Mouse (Mus musculus): ENCODE results near the gene Rbfox3. TPM values are rescaled to one million over a fixed set of nuclear protein-coding genes. Genes with fewer than 3 reads are reported as not detected.

Rbfox3 gene
- total RNA-seq, 2 experiments from 2014 or later = 6.6 to 8.2 TPM

DNA sequence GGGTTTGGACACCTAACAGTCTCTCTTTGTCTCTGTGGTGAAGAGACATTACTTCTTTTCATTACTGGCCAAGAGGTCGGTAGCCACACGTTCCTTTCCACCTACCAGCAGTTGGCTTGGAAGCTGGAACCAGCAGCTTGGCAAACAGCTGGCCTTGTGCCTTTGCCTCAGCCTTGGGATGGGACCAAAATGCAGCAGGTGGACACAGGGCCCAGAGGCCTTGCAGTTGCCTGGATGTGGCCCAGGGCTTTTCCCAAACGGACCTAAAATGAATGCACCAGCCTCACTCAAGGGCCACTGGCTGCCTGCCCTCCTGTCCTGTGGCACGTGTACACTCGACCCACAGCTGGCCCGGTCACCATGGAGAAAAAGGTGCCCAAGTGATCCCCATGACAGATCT lies 460.2 kb downstream of the Rbfox3 start:
- DNase-seq (ENCODE audit: low spot score in 2 of 2) = no peak

- DNase-seq (ENCODE audit: low spot score in 2 of 2) = no peak
Measured at GRCm38 (mm10) chr11:118448385-118448784, 463.0 kb downstream of the Rbfox3 start.

DNA sequence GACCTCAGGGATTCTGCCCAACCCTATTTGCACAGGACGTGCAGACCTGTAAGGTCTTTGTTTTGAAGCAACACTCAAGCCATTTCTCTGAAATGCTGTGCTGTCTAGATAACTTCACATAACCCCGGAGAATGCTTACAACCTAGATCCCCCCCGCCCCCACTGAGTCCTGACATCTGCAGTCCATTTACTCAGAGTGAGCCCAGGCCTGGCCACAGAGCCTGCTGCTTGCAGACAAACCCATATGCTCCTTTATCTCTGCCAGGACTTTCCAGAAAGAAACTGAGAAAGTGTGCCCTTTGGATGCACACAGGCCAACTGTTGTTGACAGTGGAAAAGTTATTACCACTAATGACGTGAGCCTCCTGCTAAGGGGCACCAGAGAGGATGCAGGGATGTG lies 464.1 kb downstream of the Rbfox3 start:
- no peak for DNase-seq (ENCODE audit: low spot score in 2 of 2)

- DNase-seq (ENCODE audit: low spot score in 2 of 2) = no peak
Measured at GRCm38 (mm10) chr11:118445843-118446242, 465.6 kb downstream of the Rbfox3 start.

- DNase-seq (ENCODE audit: low spot score in 2 of 2) = peak; percentile 62 to 76
Measured at GRCm38 (mm10) chr11:118443201-118443970, 468.0 kb downstream of the Rbfox3 start.

GRCm38 (mm10) chr11:118442691-118443090 lies 468.7 kb downstream of the Rbfox3 start:
- no peak for DNase-seq (ENCODE audit: low spot score in 2 of 2)

Small RNA genes lying within 50 kb of the gene (microRNA-seq; reads per million reads assigned to microRNA genes)
- gene Gm25040 = not detected

Other genes with a start within 250 kb of the Rbfox3 start
- gene Enpp7, start 76.6 kb upstream of the Rbfox3 start, total RNA-seq (2021) = not detected
- gene Cbx2, start 111.4 kb upstream of the Rbfox3 start, total RNA-seq (2021) = 10 to 100 TPM in 1 of 2 experiments, 1 to 10 TPM in 1; 9.5 to 10.1 TPM
- 10 to 100 TPM; 10.8 to 15.5 TPM for gene Cbx8, start 129.4 kb upstream of the Rbfox3 start, total RNA-seq (2021)
- 10 to 100 TPM; 69.7 to 76.8 TPM for gene Cbx4, start 174.6 kb upstream of the Rbfox3 start, total RNA-seq (2021)

All from adrenal gland, postnatal 4 days (tissue).